Mouse (Mus musculus) limb, embryonic 15.5 days (tissue): Measurements from ENCODE around the gene Nubpl. TPM values are rescaled to one million over a fixed set of nuclear protein-coding genes. Genes with fewer than 3 reads are reported as not detected.
A peak's percentile ranks its signal among the peaks of the same experiment; 100 is the strongest.
"Not testable (repeated sequence)": the region's sequence is repeated elsewhere in the genome, so short reads cannot be mapped to it uniquely, and the experiment has no call there.

Experiments used
- ATAC-seq: fragments of 200-750 bp; cut with Nextera tagmentation; 2 replicates; pipeline ENCODE4 v1.8.0; 2017; ENCODE audit warnings: low read depth, moderate TSS enrichment; ENCODE audit not compliant: insufficient number of reproducible peaks, low FRiP score, low TSS enrichment
- H3K27ac ChIP-seq: fragments of 300-500 bp; sonication (generic); 2 replicates; pipeline ENCODE4 v1.5.1; 2015; ENCODE audit warnings: moderate library complexity, mild to moderate bottlenecking, inconsistent platforms
- H3K27me3 ChIP-seq: fragments of 300-500 bp; sonication (generic); 2 replicates; pipeline ENCODE4 v1.6.1; 2015; ENCODE audit warnings: inconsistent platforms
- H3K36me3 ChIP-seq: fragments of 300-500 bp; sonication (generic); 2 replicates; pipeline ENCODE4 v1.6.1; 2015; ENCODE audit warnings: inconsistent platforms
- H3K4me1 ChIP-seq: fragments of 300-500 bp; sonication (generic); 2 replicates; pipeline ENCODE4 v1.6.1; 2015; ENCODE audit warnings: inconsistent platforms
- H3K4me2 ChIP-seq: fragments of 300-500 bp; sonication (generic); 2 replicates; pipeline ENCODE4 v1.6.1; 2015; ENCODE audit warnings: mild to moderate bottlenecking, inconsistent platforms
- H3K4me3 ChIP-seq: fragments of 300-500 bp; sonication (generic); 2 replicates; pipeline ENCODE4 v1.5.1; 2015; ENCODE audit warnings: mild to moderate bottlenecking, inconsistent platforms
- H3K9ac ChIP-seq: fragments of 300-500 bp; sonication (generic); 2 replicates; pipeline ENCODE4 v1.6.1; 2015; ENCODE audit warnings: inconsistent platforms
- H3K9me3 ChIP-seq: fragments of 300-500 bp; sonication (generic); 2 replicates; pipeline ENCODE4 v1.6.1; 2016; ENCODE audit warnings: inconsistent platforms
- WGBS: fragments of 180-500 bp; shearing (Covaris S2); methylation state at CpG from one replicate; pipeline ENCODE4 v1.1.7; 2015; 5-methylcytosine and 5-hydroxymethylcytosine counted together
- polyA plus RNA-seq: library from polyadenylated mRNA; unstranded; fragments of >200 nt; fragmentation: Nextera tagmentation; extraction: Ambion mirVana; gene quantifications from 2 replicates; pipeline ENCODE4 v1.2.1, GENCODE M21; 2015

Nubpl gene
- polyA plus RNA-seq, 1 experiment from 2014 or later: 8.6 TPM

DNA sequence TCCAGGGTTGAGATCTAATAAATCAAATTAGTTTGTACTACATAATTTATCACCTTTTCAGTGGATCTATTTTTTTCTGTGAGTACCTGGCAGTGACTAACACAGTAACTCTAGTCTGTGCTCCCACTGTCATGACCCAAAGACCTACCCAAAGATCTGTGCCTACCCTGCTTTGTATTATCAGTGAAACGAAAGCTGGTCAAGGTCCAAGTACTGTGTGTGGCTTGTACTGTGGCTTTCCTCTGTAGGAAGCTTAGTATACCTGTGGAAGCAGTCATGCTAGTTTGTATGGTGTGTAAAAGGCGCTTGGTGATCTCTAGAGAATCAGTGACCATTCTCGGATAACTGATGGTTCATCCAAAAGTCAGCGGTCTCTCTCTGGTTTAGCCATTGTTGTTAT is 57.4 kb downstream of the Nubpl start:
- H3K9ac ChIP-seq: no peak overlapping the region
- no peaks in the 10 kb centered on the region for H3K9me3 ChIP-seq
- H3K27me3 ChIP-seq: no peaks in the 10 kb centered on the region
- no peak overlapping the region for H3K4me3 ChIP-seq
- H3K4me2 ChIP-seq: no peak overlapping the region
- ATAC-seq: no peak
- 89% methylated on average over 4 of the region's 4 CpGs for WGBS
- H3K36me3 ChIP-seq: no peaks in the 10 kb centered on the region
- H3K27ac ChIP-seq: no peak overlapping the region
- no peaks in the 10 kb centered on the region for H3K4me1 ChIP-seq

DNA sequence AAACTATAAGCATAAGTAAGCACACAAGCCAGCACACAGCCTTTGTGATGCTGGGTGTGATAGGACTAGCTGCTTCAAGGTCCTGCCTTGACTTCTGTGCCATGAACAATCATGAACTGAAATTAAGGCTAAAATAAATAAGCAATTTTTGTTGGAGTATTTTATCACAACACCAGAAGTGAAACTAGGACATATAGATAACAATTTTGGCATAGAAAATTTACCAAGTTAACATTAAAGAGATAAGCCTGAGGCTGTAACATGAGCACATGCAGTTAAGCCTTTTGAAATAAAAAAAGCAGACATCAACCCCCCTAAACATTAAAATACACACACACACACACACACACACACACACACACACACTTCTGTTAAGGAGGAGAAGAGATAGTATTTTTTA is 66.9 kb downstream of the Nubpl start:
- H3K9me3 ChIP-seq: no peaks in the 10 kb centered on the region
- H3K4me3 ChIP-seq: no peak overlapping the region
- H3K36me3 ChIP-seq: no peaks in the 10 kb centered on the region
- no peak overlapping the region for H3K4me2 ChIP-seq
- ATAC-seq: no peak
- H3K27me3 ChIP-seq: no peaks in the 10 kb centered on the region
- H3K9ac ChIP-seq: no peak overlapping the region
- no peaks in the 10 kb centered on the region for H3K4me1 ChIP-seq
- no peak overlapping the region for H3K27ac ChIP-seq

DNA sequence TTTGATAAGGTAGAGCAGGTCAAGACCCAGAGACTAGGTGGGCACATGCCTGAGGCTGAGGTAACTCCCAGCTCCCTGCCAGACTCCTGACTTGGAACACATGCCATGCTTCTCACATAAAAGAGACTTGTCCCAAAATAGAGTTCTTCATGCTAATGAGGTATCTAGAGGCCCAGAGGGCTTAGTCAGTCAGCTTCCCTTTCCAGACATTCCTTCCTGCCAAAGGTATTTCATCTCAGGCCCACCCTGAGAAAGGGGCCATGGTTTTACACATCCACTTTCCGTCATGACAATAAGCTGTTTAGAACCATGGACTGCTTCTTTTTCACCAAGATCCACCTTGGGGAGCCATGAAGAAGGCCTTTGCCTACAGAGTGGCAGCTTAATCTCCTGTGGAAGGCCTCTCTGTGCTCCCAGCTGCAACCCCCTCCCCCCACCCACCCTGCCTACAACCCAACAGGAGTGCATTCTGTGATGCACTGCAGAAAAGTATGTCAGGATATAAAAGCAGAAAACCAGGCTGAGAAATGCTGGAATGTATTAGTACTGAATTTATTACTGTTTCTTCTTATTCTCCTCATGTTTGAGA is 88.8 kb downstream of the Nubpl start:
- Histone ChIP-seq H3K4me1 (peaks cover 6% of the 10 kb centered on the region), H3K9ac (no peak overlapping the region), H3K27ac (peak overlapping the region; percentile 72), H3K27me3 (no peaks in the 10 kb centered on the region), H3K4me2 (no peak overlapping the region), H3K36me3 (no peaks in the 10 kb centered on the region), H3K9me3 (no peaks in the 10 kb centered on the region), H3K4me3 (no peak overlapping the region)
- peak; percentile 24; the same call in 1 of the 2 replicates for ATAC-seq
- 20% methylated on average over 1 of the region's 1 CpGs for WGBS

DNA sequence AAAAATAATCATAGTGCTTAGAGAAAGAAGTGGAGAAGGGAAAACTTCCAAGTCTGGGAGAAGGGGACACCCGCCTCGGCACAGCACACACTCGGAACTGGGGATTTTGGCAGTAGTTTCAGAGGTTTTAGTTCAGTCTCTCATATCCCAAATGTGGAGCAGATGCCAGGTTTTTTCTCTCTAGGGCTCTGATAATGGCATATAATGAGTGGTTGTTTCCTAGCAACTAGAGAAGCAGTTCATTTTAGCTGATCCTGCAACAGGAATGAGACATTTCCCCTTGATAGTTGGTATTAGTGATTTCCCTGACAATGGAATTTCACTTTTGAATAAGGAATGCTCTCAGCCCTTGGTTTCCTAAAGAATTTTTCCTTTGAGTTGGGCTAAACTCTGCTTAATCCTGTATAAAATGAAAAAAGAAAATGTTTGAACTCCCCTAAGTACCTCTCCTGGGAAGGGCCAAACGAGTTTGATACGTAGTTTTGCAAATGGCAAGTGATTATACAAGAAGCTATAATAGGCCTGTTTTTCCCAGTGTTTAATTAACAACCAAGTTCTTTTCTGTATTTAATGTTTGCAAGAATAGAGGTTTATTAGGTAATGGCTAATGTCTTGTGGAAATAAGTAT is 89.5 kb downstream of the Nubpl start:
- WGBS: 37% methylated on average over 5 of the region's 5 CpGs
- Histone ChIP-seq H3K36me3 (no peaks in the 10 kb centered on the region), H3K9me3 (no peaks in the 10 kb centered on the region), H3K4me3 (no peak overlapping the region), H3K27me3 (no peaks in the 10 kb centered on the region), H3K4me1 (peaks cover 6% of the 10 kb centered on the region), H3K9ac (no peak overlapping the region), H3K4me2 (no peak overlapping the region), H3K27ac (peak overlapping the region; percentile 50; the same call in 1 of the 2 replicates)
- no peak for ATAC-seq

DNA sequence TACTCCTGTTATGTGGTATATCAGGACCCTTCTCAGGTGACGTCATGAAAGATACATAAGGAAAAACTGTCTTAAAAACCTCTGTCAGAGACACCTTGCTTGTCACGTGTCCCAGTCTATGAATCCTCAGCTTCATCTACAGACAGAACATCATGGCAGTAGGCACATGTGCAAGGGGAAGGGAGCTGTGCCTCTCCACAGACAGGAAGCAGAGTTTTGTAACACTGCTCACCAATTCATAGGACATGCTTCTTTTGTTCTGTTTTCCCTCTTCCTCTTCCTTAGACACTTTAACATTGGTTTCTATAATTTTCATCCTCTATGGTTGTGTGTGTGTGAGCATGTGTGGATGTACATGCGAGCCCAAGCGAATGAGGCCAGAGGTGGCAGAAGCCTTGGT is 100.9 kb downstream of the Nubpl start:
- WGBS: 76% methylated on average over 4 of the region's 4 CpGs
- H3K9ac ChIP-seq: no peak overlapping the region

DNA sequence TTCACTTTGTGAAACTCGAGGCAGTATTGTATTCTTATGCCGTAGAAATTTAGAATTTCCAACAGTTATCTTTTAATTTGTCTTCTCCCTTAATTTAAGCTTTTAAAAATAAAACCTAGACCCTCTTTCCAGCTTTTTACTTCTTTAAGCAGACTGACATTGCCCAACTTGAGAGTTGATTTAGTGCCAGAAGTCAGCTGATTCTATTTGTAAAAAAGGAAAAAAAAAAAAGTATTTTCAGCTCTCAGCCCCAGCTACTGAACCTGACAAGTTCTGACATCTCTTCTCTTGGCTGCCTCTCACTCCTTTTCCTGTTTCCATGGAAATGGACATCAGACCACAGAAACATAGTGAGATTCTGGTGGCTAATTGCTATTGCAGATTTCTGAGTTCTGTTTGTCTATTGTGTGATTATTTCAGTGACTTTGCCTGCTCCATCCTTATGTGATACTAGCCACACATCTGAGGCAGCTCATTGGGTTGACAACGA is 111.6 kb downstream of the Nubpl start:
- Histone ChIP-seq H3K9me3 (no peaks in the 10 kb centered on the region), H3K27ac (no peak overlapping the region), H3K4me2 (no peak overlapping the region), H3K9ac (no peak overlapping the region), H3K4me3 (no peak overlapping the region), H3K4me1 (no peaks in the 10 kb centered on the region), H3K27me3 (no peaks in the 10 kb centered on the region), H3K36me3 (no peaks in the 10 kb centered on the region)
- 80% methylated on average over 3 of the region's 3 CpGs for WGBS
- no peak for ATAC-seq

More for the DNA sequence above, 100.9 kb downstream of the Nubpl start:
- no peak overlapping the region for H3K4me3 ChIP-seq
- no peak overlapping the region for H3K27ac ChIP-seq
- ATAC-seq: no peak
- H3K27me3 ChIP-seq: no peaks in the 10 kb centered on the region
- no peaks in the 10 kb centered on the region for H3K36me3 ChIP-seq
- H3K4me1 ChIP-seq: no peaks in the 10 kb centered on the region
- no peak overlapping the region for H3K4me2 ChIP-seq
- H3K9me3 ChIP-seq: no peaks in the 10 kb centered on the region

DNA sequence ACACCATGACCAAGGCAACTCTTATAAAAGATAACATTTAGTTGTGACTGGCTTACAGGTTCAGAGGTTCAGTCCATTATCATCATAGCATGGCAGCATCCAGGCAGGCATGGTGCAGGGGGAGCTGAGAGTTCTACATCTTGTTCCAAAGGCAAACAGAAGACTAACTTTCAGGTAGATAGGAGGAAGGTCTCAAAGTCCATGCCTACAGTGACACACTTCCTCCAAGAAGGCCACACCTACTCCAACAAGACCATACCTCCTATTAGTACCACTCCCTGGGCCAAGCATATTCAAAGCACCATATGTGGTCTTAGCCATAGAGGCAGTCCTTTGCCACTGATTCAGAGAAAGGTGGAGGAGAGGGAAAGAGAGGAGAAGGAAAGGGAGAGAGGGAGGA is 113.6 kb downstream of the Nubpl start:
- no peaks in the 10 kb centered on the region for H3K27me3 ChIP-seq
- H3K36me3 ChIP-seq: no peaks in the 10 kb centered on the region
- no peaks in the 10 kb centered on the region for H3K4me1 ChIP-seq
- H3K9me3 ChIP-seq: no peaks in the 10 kb centered on the region
- no peak overlapping the region for H3K27ac ChIP-seq
- ATAC-seq: no peak
- H3K4me3 ChIP-seq: no peak overlapping the region
- no peak overlapping the region for H3K4me2 ChIP-seq
- no peak overlapping the region for H3K9ac ChIP-seq

DNA sequence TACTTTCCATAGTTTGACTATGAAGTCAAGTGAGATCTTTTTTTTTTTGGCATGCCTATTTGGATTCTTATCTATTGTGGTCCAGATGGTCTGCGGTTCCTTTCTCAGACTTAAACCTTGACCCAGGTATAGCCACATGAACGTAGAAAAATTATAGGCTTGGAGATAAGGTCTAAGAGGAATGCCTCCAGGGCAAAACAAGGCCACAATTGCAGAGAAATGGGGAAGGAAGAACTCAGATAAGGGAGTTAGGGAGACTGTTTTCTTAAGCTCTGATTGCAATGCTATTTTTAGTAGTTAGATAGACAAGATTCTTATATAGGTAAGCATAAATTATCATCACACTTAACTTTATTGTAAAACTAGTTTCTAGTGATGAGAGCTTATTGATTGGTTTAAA is 117.3 kb downstream of the Nubpl start:
- H3K9ac ChIP-seq: no peak overlapping the region
- WGBS: 76% methylated on average over 2 of the region's 2 CpGs
- H3K9me3 ChIP-seq: no peaks in the 10 kb centered on the region
- no peak for ATAC-seq
- no peaks in the 10 kb centered on the region for H3K27me3 ChIP-seq
- H3K27ac ChIP-seq: no peak overlapping the region
- no peaks in the 10 kb centered on the region for H3K4me1 ChIP-seq
- no peak overlapping the region for H3K4me3 ChIP-seq
- H3K36me3 ChIP-seq: no peaks in the 10 kb centered on the region
- no peak overlapping the region for H3K4me2 ChIP-seq

DNA sequence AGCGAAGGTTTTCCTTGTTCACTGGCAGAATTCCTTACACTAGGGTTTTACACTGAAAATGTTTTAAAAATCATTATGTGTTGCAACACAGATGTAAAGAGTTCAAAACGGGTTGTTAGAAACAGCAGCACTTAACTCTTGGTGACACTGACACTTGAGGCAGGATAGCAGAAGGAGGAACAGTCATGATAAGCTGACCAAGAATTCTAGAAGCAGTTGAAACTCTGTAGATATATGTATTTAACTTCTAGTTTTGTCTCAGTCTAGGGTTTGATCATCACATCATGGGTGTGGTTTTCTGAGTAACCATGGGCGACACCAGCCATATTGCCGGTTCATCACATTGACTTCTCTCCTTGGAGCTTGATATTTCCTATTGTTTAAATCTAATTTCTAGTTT is 127.4 kb downstream of the Nubpl start:
- H3K9ac ChIP-seq: no peak overlapping the region
- H3K27ac ChIP-seq: no peak overlapping the region
- H3K4me3 ChIP-seq: no peak overlapping the region
- 83% methylated on average over 4 of the region's 4 CpGs for WGBS
- no peaks in the 10 kb centered on the region for H3K27me3 ChIP-seq
- no peak for ATAC-seq
- H3K36me3 ChIP-seq: no peaks in the 10 kb centered on the region
- H3K4me1 ChIP-seq: no peaks in the 10 kb centered on the region
- H3K4me2 ChIP-seq: no peak overlapping the region
- H3K9me3 ChIP-seq: no peaks in the 10 kb centered on the region

DNA sequence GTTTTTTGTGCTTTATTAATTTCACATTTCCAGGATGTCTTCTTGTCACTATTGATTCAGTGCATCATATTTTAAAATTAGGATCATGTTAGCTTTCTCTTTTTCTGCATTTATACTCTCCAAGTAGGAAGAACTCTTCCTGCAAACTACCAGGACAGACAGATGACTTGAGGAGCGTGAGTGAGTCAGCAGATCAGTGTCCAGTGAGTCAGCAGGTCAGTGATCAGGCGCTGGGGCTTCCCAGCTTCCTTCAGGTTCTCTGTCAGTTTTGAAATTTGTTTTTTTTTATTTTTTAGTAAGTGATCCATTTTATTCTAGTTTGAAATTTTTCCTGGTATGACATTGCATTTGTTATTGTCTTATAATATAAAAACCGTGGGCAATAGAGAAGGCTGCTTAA is 131.2 kb downstream of the Nubpl start:
- Histone ChIP-seq H3K27ac (no peak overlapping the region), H3K9me3 (no peaks in the 10 kb centered on the region), H3K4me3 (no peak overlapping the region), H3K9ac (no peak overlapping the region), H3K36me3 (no peaks in the 10 kb centered on the region), H3K27me3 (no peaks in the 10 kb centered on the region), H3K4me1 (no peaks in the 10 kb centered on the region), H3K4me2 (no peak overlapping the region)
- no peak for ATAC-seq
- WGBS: 89% methylated on average over 3 of the region's 3 CpGs

DNA sequence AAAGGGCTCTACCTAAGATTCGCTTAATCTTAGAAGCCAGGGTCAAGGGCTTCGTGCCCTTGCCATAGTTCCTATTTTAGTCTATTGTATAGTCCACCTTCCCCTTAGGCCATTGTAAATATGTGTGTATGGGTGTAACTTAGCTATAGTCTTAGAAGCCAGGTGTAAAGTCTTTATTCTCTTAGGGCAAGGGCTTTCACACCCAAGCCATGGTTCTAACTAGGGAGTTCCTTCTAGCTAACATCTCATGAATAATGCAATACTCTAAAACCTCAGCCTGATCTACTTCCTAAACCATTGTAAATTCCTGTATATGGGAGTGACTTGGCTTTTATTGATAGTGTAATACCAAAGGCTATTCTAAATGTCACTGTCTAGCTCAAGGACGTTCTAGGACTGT is 134.4 kb downstream of the Nubpl start:
- not testable (repeated sequence) for ATAC-seq, H3K9ac ChIP-seq, H3K27ac ChIP-seq, H3K4me2 ChIP-seq, H3K9me3 ChIP-seq, H3K4me3 ChIP-seq, H3K27me3 ChIP-seq, H3K36me3 ChIP-seq, H3K4me1 ChIP-seq
- 70% methylated on average over 3 of the region's 3 CpGs for WGBS

DNA sequence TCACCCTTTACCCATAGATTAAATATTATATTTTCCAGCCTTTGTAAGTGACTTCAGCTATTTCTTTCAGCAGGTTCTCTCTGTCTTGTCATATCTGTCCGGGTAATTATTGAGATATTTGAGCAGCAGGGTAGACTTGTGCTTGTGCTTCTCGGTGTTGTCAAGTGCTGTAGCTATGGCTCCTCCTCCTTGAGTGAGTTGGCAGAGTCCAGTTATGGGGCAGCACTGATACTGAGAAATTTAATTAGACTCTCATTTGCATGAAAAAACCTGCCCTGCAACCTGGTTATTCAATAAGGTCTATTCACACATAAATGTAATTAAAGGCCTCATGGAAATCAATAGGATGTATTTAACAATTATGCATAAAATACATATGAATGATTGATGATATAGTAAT is 145.2 kb downstream of the Nubpl start:
- H3K9ac ChIP-seq: no peak overlapping the region
- H3K9me3 ChIP-seq: no peaks in the 10 kb centered on the region
- no peak for ATAC-seq
- H3K4me2 ChIP-seq: no peak overlapping the region
- WGBS: 87% methylated on average over 2 of the region's 2 CpGs
- H3K27me3 ChIP-seq: no peaks in the 10 kb centered on the region
- no peaks in the 10 kb centered on the region for H3K36me3 ChIP-seq
- H3K4me3 ChIP-seq: no peak overlapping the region
- H3K4me1 ChIP-seq: no peaks in the 10 kb centered on the region
- H3K27ac ChIP-seq: no peak overlapping the region

DNA sequence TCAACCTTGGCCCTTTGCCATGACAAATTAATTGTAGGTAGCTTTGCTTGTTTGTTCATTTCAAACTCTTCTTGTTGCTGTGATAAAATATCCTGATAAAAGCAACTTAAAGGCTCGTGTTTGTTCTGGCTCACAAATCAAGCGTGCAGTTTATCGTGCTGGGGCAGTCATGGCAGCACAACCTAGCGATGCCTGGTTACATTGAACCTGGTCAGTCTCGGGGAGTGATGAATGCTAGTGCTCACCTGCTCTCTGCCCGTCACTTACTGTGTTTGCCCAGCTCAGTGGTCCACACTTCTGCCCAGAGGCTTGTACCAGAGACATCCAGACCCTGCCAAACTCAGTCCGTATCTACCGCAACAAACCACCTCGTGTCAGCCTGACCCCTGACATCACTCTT is 149.9 kb downstream of the Nubpl start:
- no peaks in the 10 kb centered on the region for H3K36me3 ChIP-seq
- no peaks in the 10 kb centered on the region for H3K27me3 ChIP-seq
- H3K9ac ChIP-seq: no peak overlapping the region
- no peaks in the 10 kb centered on the region for H3K9me3 ChIP-seq
- WGBS: 81% methylated on average over 9 of the region's 9 CpGs
- no peak for ATAC-seq
- H3K4me2 ChIP-seq: no peak overlapping the region
- no peak overlapping the region for H3K4me3 ChIP-seq
- H3K4me1 ChIP-seq: no peaks in the 10 kb centered on the region
- no peak overlapping the region for H3K27ac ChIP-seq
